Mouse (Mus musculus) cerebellum, adult (tissue): ENCODE data around the gene Rexo5.

ENCODE experiments used
- ATAC-seq: cut with Nextera tagmentation; 2 replicates; pipeline ENCODE4 v1.9.2; 2017; ENCODE audit warnings: mild to moderate bottlenecking, moderate library complexity, mixed read lengths; ENCODE audit not compliant: insufficient number of reproducible peaks, low FRiP score, low TSS enrichment

Gene Rexo5

GRCm38 (mm10) chr7:119835996-119836777 lies 42.4 kb downstream of the Rexo5 start:
- ATAC-seq: no peak

- no peak for ATAC-seq
Measured at GRCm38 (mm10) chr7:119841820-119842449, 48.1 kb downstream of the Rexo5 start.

GRCm38 (mm10) chr7:119845541-119845940 lies 51.7 kb downstream of the Rexo5 start:
- ATAC-seq: no peak

- no peak for ATAC-seq
Measured at GRCm38 (mm10) chr7:119847396-119847795, 53.6 kb downstream of the Rexo5 start.

DNA sequence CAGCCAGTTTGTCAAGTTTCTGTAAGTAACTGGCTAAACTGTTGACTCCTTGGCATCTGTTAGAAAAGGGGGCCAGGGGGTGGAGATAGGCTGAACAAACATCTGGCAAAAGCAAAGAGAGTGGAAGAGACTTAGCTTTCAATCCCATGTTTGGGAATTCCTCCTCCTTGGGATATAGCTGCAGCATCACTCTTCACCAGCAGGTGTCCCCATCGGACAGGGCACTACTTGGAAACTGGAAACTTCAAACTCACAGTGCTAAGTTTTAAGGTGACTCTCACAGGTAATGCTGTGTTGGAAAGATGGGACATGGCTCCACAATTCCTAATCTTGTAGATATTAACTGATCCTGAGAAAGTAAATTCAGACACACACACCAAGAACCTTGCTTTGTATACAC lies 55.3 kb downstream of the Rexo5 start:
- ATAC-seq: 0 out of 2 replicates have a peak, but pooled peaks have one; percentile 20

DNA sequence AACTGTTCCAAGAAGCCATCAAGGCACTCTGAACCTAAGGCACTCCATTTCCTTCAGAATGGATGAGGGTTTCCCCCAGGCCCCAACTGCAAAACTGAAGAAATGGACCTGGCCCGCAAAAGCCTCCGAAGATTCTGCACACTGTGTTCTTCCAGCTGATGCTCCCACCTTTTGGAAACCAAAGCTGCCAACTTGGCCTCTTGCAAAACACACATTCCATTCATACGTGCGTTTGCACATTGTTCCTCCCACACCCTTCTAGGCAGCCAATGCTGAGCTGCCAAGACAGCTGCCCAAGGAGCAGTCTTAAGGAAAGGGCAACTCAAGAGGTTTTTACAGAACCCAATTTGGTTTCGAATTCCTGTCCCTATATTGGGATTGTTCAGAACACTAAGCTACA lies 56.9 kb downstream of the Rexo5 start:
- ATAC-seq: no peak

DNA sequence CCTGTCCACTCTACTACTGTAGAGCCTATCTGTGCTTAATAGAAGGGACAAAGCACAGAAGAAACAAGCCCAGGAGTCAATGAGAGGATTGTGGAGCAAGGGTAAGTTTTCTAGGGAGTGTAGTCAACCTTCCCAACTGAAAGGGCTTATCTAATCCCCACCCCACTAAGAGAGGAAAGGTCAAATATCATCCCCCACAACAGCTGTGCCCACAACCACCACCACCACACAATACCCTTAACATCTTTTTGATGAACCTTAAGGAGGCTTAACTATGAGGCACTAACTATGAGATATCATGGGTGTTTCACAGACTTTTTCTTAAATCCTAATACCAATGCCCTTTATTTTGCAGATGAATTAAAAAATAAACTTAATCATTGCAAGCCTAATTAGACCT lies 58.7 kb downstream of the Rexo5 start:
- no peak for ATAC-seq

- no peak for ATAC-seq
Measured at GRCm38 (mm10) chr7:119853186-119853585, 59.4 kb downstream of the Rexo5 start.

- no peak for ATAC-seq
Measured at GRCm38 (mm10) chr7:119854362-119854761, 60.6 kb downstream of the Rexo5 start.

DNA sequence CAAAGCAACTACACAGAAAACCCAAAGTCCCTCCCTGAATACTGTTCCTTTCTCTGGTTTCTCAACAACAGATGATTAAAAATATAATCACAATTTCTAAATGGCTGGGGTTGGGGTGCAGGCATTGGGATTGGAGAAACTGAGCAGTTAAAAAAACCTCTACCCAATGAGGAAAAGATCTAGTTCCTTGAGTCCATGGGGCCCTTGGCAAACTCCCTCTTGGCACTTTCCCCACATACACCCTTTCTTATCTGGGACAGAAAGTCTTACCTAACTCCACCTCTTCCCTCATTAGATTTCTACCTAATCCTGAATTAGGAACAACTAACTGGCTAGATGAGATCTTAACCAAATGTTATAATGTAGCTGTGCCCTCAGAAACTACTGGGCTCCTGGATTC lies 61.2 kb downstream of the Rexo5 start:
- ATAC-seq: no peak

DNA sequence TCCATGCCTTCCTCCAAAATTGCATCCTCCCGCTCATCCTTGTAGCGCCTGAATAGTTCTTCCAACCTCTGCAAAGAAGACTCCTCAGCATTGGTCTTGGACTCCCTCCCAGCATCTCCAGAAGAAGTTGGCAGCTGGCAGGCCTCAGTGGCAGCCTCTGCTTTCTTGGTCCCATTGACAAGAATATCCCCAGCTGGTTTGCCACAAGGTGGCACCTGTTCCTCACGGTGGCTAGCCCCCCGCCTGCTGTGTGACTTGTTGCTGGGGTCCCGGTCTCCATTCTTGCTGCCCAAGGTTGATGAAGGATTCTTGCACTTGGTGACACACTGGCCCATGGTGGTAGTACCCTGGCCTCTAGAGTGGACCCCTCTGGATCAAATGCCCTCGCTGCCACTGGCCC lies 65.7 kb downstream of the Rexo5 start:
- ATAC-seq: no peak

GRCm38 (mm10) chr7:119860116-119860515 lies 66.3 kb downstream of the Rexo5 start:
- no peak for ATAC-seq

- ATAC-seq: no peak
Measured at GRCm38 (mm10) chr7:119860554-119860953, 66.7 kb downstream of the Rexo5 start.

DNA sequence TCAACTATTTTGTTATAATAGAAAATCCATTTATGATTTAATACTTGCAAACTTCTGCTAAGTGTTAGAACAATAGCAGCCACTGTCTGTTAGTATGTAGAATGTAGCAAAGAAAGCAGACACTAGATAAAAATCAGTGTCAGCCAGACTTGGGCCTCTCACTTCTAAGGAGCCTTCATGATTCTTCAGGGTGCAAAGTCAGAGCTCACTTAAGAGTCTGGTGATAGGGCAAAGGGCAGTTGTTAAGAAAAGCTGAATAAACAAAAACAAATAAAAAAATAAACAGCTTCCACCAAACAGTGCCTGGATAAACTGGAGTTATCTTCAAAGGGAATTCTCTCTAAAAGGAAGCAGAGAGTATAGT lies 67.1 kb downstream of the Rexo5 start:
- no peak for ATAC-seq

- peak; percentile 64; the same call in 1 of the 2 replicates for ATAC-seq
Measured at GRCm38 (mm10) chr7:119861335-119862091, 67.7 kb downstream of the Rexo5 start.

DNA sequence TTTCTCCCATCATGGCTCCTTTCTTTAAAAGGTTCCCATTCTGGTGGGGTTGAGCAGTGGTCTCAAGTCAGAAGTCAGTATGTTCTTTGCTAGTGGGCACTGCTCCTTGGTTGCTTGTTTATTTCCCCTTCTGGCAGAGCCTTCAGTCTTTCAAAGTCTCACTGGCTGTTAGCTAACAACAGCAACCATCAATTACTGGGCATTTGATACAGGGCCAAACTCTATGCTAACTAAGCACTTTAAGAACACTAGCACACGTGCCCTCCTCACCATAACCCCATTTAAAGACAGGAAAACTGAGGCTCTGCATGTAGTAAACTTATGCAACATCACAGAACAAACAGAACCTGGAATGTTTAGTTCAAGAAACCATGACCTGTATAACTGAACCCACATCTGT lies 68.4 kb downstream of the Rexo5 start:
- ATAC-seq: no peak

DNA sequence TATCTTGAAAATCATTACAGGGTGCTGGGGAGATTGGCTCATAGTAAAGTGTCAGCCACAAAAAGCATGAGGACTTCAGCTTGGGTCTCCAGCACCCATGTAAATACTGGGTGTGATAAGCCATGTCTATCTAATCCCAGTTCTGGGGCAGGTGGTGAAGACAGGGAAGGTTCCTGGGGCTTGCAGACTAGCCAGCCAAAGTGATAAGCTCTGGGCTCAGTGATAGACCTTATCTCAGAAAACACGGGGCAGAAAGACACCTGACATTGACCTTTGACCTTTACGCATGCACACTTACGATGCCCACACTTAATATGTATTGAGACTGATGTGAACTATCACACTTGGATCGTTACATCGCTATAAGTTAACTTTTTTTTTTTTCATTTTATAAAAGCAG lies 70.7 kb downstream of the Rexo5 start:
- no peak for ATAC-seq

DNA sequence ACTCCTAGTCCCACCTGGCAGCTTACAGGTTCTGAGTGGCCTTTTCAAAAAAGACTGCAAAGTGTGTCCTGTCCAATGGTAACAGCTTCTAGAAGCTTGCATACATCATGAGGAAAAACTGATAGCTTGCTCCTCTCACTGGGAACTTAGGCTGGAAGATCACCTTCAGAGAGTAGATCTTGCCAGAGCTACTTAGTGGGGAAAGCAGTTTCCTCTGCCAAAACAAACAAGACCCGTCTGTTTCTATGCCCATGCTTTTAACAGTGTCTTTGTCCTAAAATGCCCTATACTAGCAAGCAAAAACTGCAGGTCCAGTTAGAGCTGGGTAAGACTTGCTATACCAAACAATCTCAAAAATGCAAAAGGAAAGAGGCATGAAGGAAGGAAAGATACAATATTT lies 72.3 kb downstream of the Rexo5 start:
- ATAC-seq: no peak

- ATAC-seq: no peak
Measured at GRCm38 (mm10) chr7:119872204-119872603, 78.4 kb downstream of the Rexo5 start.

- no peak for ATAC-seq
Measured at GRCm38 (mm10) chr7:119873050-119873449, 79.2 kb downstream of the Rexo5 start.

GRCm38 (mm10) chr7:119875776-119876440 lies 82.1 kb downstream of the Rexo5 start:
- peak; percentile 45; the same call in 1 of the 2 replicates for ATAC-seq
